Mouse (Mus musculus) MEL (cell line): Measurements from ENCODE around the gene Aldob. TPM values are rescaled to one million over a fixed set of nuclear protein-coding genes. Genes with fewer than 3 reads are reported as not detected.

ENCODE experiments used
- DNase-seq: peaks from one replicate; pipeline ENCODE4 v3.0.0; 2011; ENCODE audit warnings: low read depth, low spot score
- H3K27ac ChIP-seq: 2 replicates; pipeline ENCODE4 v1.5.1; 2012; ENCODE audit warnings: low read depth, mild to moderate bottlenecking, control low read depth, low read length, moderate library complexity; ENCODE audit not compliant: control insufficient read depth
- H3K27me3 ChIP-seq, 2 experiments: fragments of 150-350 bp in 1 of 2; sonication (generic) in 1 of 2; 2 replicates each; pipeline ENCODE4 v1.6.1; 2012; ENCODE audit warnings: low read length in 2 of 2, mild to moderate bottlenecking in 2 of 2, improper control_type of control experiment in 1 of 2, moderate library complexity in 1 of 2; ENCODE audit not compliant: insufficient read depth in 2 of 2, control insufficient read depth in 1 of 2
- H3K36me3 ChIP-seq, 2 experiments: 2 replicates each; pipeline ENCODE4 v1.6.1; 2012 to 2014; ENCODE audit warnings: low read length in 2 of 2, improper control_type of control experiment in 1 of 2, inconsistent platforms in 1 of 2, mild to moderate bottlenecking in 1 of 2; ENCODE audit not compliant: insufficient read depth in 2 of 2, control insufficient read depth in 1 of 2
- H3K4me1 ChIP-seq, 2 experiments: fragments of 150-350 bp in 1 of 2; sonication (generic) in 1 of 2; 2 replicates each; pipeline ENCODE4 v1.6.1; 2012; ENCODE audit warnings: low read length in 2 of 2, improper control_type of control experiment in 1 of 2, mild to moderate bottlenecking in 1 of 2; ENCODE audit not compliant: insufficient read depth in 2 of 2, control insufficient read depth in 1 of 2
- H3K4me3 ChIP-seq, 2 experiments: fragments of 150-350 bp in 1 of 2; sonication (generic) in 1 of 2; 2 replicates each; pipeline ENCODE4 v1.5.1; 2012; ENCODE audit warnings: low read depth in 2 of 2, low read length in 2 of 2, mild to moderate bottlenecking in 2 of 2, moderate library complexity in 2 of 2, control low read depth in 1 of 2, improper control_type of control experiment in 1 of 2; ENCODE audit not compliant: control insufficient read depth in 1 of 2, insufficient read depth in 1 of 2
- H3K79me2 ChIP-seq: 2 replicates; pipeline ENCODE4 v1.6.1; 2012; ENCODE audit warnings: mild to moderate bottlenecking, low read length, moderate library complexity; ENCODE audit not compliant: control insufficient read depth, poor library complexity, insufficient read depth
- H3K9ac ChIP-seq: 2 replicates; pipeline ENCODE4 v1.6.1; 2012; ENCODE audit warnings: low read depth, mild to moderate bottlenecking, control low read depth, low read length, moderate library complexity; ENCODE audit not compliant: control insufficient read depth, poor library complexity, severe bottlenecking
- H3K9me3 ChIP-seq: fragments of 150-350 bp; sonication (generic); replicated peaks from 2 replicates; pipeline ENCODE4 v1.6.1; 2012; ENCODE audit warnings: mild to moderate bottlenecking, low read length, improper control_type of control experiment, moderate library complexity; ENCODE audit not compliant: insufficient read depth
- CHD1 ChIP-seq: IDR thresholded peaks from 2 replicates; pipeline ENCODE4 v1.6.1; 2012; ENCODE audit warnings: low read depth, mild to moderate bottlenecking, inconsistent platforms, low read length, improper control_type of control experiment
- CHD2 ChIP-seq: IDR thresholded peaks from 2 replicates; pipeline ENCODE4 v1.6.1; 2011; ENCODE audit warnings: low read length, improper control_type of control experiment
- CTCF ChIP-seq, 3 experiments: IDR thresholded peaks in 2 of 3; conservative IDR thresholded peaks in 1 of 3; 2 replicates each; pipeline ENCODE4 v1.5.1; 2011 to 2012; ENCODE audit warnings: low read length in 3 of 3, low read depth in 2 of 3, mild to moderate bottlenecking in 2 of 3, improper control_type of control experiment in 1 of 3, inconsistent platforms in 1 of 3, mixed read lengths in 1 of 3, moderate library complexity in 1 of 3; ENCODE audit not compliant: control insufficient read depth in 1 of 3, insufficient read depth in 1 of 3, poor library complexity in 1 of 3, severe bottlenecking in 1 of 3
- E2F4 ChIP-seq: IDR thresholded peaks from 2 replicates; pipeline ENCODE4 v1.6.1; 2011; ENCODE audit warnings: low read depth, low read length, improper control_type of control experiment, borderline replicate concordance
- ETS1 ChIP-seq: IDR thresholded peaks from 2 replicates; pipeline ENCODE4 v1.6.1; 2012; ENCODE audit warnings: low read depth, mild to moderate bottlenecking, inconsistent platforms, low read length, improper control_type of control experiment, moderate library complexity
- GATA1 ChIP-seq: IDR thresholded peaks from 2 replicates; pipeline ENCODE4 v1.6.1; 2011; ENCODE audit warnings: low read depth, low read length, improper control_type of control experiment
- HCFC1 ChIP-seq: IDR thresholded peaks from 2 replicates; pipeline ENCODE4 v1.6.1; 2012; ENCODE audit warnings: low read depth, mild to moderate bottlenecking, inconsistent platforms, low read length, improper control_type of control experiment, moderate library complexity
- JUND ChIP-seq: IDR thresholded peaks from 2 replicates; pipeline ENCODE4 v1.6.1; 2011; ENCODE audit warnings: low read depth, mild to moderate bottlenecking, improper control_type of control experiment, low read length
- KAT2A ChIP-seq: conservative IDR thresholded peaks from 2 replicates; pipeline ENCODE4 v1.6.1; 2012; ENCODE audit warnings: low read depth, low read length, improper control_type of control experiment, inconsistent platforms
- MAFK ChIP-seq: IDR thresholded peaks from 2 replicates; pipeline ENCODE4 v1.6.1; 2011; ENCODE audit warnings: low read depth, mild to moderate bottlenecking, low read length, improper control_type of control experiment, borderline replicate concordance
- MAZ ChIP-seq: IDR thresholded peaks from 2 replicates; pipeline ENCODE4 v1.6.1; 2012; ENCODE audit warnings: low read depth, mild to moderate bottlenecking, inconsistent platforms, low read length, improper control_type of control experiment
- MEF2A ChIP-seq: IDR thresholded peaks from 2 replicates; pipeline ENCODE4 v1.6.1; 2014; ENCODE audit warnings: low read depth, mild to moderate bottlenecking, inconsistent platforms, low read length, improper control_type of control experiment; ENCODE audit not compliant: poor library complexity, insufficient replicate concordance, severe bottlenecking; ENCODE audit errors: extremely low read depth
- NELFE ChIP-seq: IDR thresholded peaks from 2 replicates; pipeline ENCODE4 v1.6.1; 2011; ENCODE audit warnings: low read depth, low read length, improper control_type of control experiment
- NRF1 ChIP-seq: IDR thresholded peaks from 2 replicates; pipeline ENCODE4 v1.6.1; 2014; ENCODE audit warnings: low read depth, mild to moderate bottlenecking, inconsistent platforms, low read length, improper control_type of control experiment, moderate library complexity; ENCODE audit not compliant: poor library complexity, insufficient read depth, severe bottlenecking
- POLR2A ChIP-seq, 2 experiments: IDR thresholded peaks; 2 replicates each; pipeline ENCODE4 v1.6.1; 2011 to 2012; ENCODE audit warnings: low read length in 2 of 2, mild to moderate bottlenecking in 2 of 2, control low read depth in 1 of 2, improper control_type of control experiment in 1 of 2, low read depth in 1 of 2, moderate library complexity in 1 of 2; ENCODE audit not compliant: control insufficient read depth in 1 of 2, insufficient read depth in 1 of 2, poor library complexity in 1 of 2
- POLR2AphosphoS5 ChIP-seq: IDR thresholded peaks from 2 replicates; pipeline ENCODE4 v1.6.1; 2012; ENCODE audit warnings: low read depth, borderline replicate concordance, mild to moderate bottlenecking, inconsistent platforms, low read length, moderate library complexity, mixed read lengths
- ZKSCAN1 ChIP-seq: IDR thresholded peaks from 2 replicates; pipeline ENCODE4 v1.6.1; 2012; ENCODE audit warnings: low read depth, mild to moderate bottlenecking, inconsistent platforms, low read length, improper control_type of control experiment, moderate library complexity
- ZNF384 ChIP-seq: IDR thresholded peaks from 2 replicates; pipeline ENCODE4 v1.6.1; 2012; ENCODE audit warnings: low read depth, mild to moderate bottlenecking, inconsistent platforms, low read length, improper control_type of control experiment
- polyA plus RNA-seq, 2 experiments: library from polyadenylated mRNA; stranded (reverse) in 1 of 2; unstranded in 1 of 2; fragments of >175 nt in 1 of 2; fragments of >200 nt in 1 of 2; gene quantifications; 2 replicates each; pipeline versions ENCODE4 v1.2.1 to v1.2.4; 2012; ENCODE audit warnings: low replicate concordance in 2 of 2, low read depth in 1 of 2; ENCODE audit not compliant: insufficient read length in 2 of 2, insufficient read depth in 1 of 2, missing spikeins in 1 of 2
- total RNA-seq: library from RNA; depleted of rRNA; stranded (reverse); fragments of 300-350 nt; gene quantifications from 2 replicates; pipeline ENCODE4 v1.2.3, GENCODE M21; 2012

Aldob gene
- total and polyA plus RNA-seq, 3 experiments = not detected

GRCm38 (mm10) chr4:49539665-49540064 is 9.7 kb downstream of the Aldob start:
- Histone ChIP-seq H3K27me3 (peaks cover 0 to 2% of the 10 kb centered on the region in 2 experiments; a peak in 1 of 4 replicates), H3K9ac (no peak overlapping the region), H3K4me3 (no peak overlapping the region), H3K36me3 (no peaks in the 10 kb centered on the region), H3K9me3 (no peaks in the 10 kb centered on the region), H3K27ac (no peak overlapping the region), H3K79me2 (no peaks in the 10 kb centered on the region), H3K4me1 (no peaks in the 10 kb centered on the region)
- no peak for DNase-seq
- no peak for TF ChIP-seq ZKSCAN1
- TF ChIP-seq GATA1 = no peak
- TF ChIP-seq E2F4 = no peak
- no peak for TF ChIP-seq KAT2A
- TF ChIP-seq CHD2 = no peak
- no peak for TF ChIP-seq MEF2A
- no peak for TF ChIP-seq POLR2A (IDR thresholded peaks at IDR 0.05; ENCODE audit: control insufficient read depth in 1 of 2, insufficient read depth in 1 of 2, low read depth in 1 of 2, low read length in 2 of 2, poor library complexity in 1 of 2)
- no peak for TF ChIP-seq CHD1
- no peak for TF ChIP-seq ZNF384
- TF ChIP-seq HCFC1 = no peak
- no peak for TF ChIP-seq NRF1

- no peaks in the 10 kb centered on the region for H3K36me3 ChIP-seq
- H3K79me2 ChIP-seq = no peaks in the 10 kb centered on the region
- no peaks in the 10 kb centered on the region for H3K4me1 ChIP-seq
- no peaks in the 10 kb centered on the region for H3K9me3 ChIP-seq
- no peak for DNase-seq
- H3K27ac ChIP-seq = no peak overlapping the region
- H3K27me3 ChIP-seq = no peaks in the 10 kb centered on the region
- TF ChIP-seq JUND (no peak), POLR2AphosphoS5 (no peak), ETS1 (no peak), NELFE (no peak), CTCF (IDR thresholded peaks at IDR 0.05 in 2 of 3, conservative IDR thresholded peaks at IDR 0.05 in 1 of 3; ENCODE audit: control insufficient read depth in 1 of 3, insufficient read depth in 1 of 3, low read depth in 2 of 3, low read length in 3 of 3, poor library complexity in 1 of 3, severe bottlenecking in 1 of 3) (no peak), MAZ (no peak), CHD1 (no peak), MAFK (no peak), ZKSCAN1 (no peak)
- H3K9ac ChIP-seq = no peak overlapping the region
- no peak overlapping the region for H3K4me3 ChIP-seq
Observed at GRCm38 (mm10) chr4:49536671-49537070, 12.7 kb downstream of the Aldob start.
